Mouse (Mus musculus): ENCODE data around the gene Tmem163. TPM values are rescaled to one million over a fixed set of nuclear protein-coding genes. Genes with fewer than 3 reads are reported as not detected.

The Tmem163 gene
- polyA plus RNA-seq, 1 experiment from 2014 or later = not detected

Other genes with a start within 250 kb of the Tmem163 start
- not detected in 3 replicates for gene Acmsd, start 49.9 kb upstream of the Tmem163 start, polyA plus RNA-seq (2018)
- 16.3 to 29.4 TPM (median 17.5 TPM) in 3 replicates for gene Ccnt2, start 94.6 kb upstream of the Tmem163 start, polyA plus RNA-seq (2018)
- 0.03 TPM in 1 of 3 replicates, not detected in the others for gene Map3k19, start 175.5 kb upstream of the Tmem163 start, polyA plus RNA-seq (2018)
- 22.6 to 32.0 TPM (median 26.8 TPM) in 3 replicates for gene Rab3gap1, start 189.2 kb upstream of the Tmem163 start, polyA plus RNA-seq (2018)